ENCODE assay signal across 8 mouse cellular contexts in genomic region chr5:31219911-31220447, GRCm38 (mm10). TPM values are rescaled to one million over a fixed set of nuclear protein-coding genes. Genes with fewer than 3 reads are reported as not detected.
A peak's percentile ranks its signal among the peaks of the same experiment; 100 is the strongest.
DNase-seq lines count a peak whose midpoint lies in the region; ATAC-seq and TF ChIP-seq lines count a peak whose summit lies in the region.

No protein-coding gene starts in this region.

- H3K9me3 ChIP-seq in heart, embryonic 16.5 days (replicated peaks; ENCODE audit: control insufficient read depth, low read length), result no peaks in the 10 kb centered on the region
- no peaks in the 10 kb centered on the region for H3K9me3 ChIP-seq in limb, embryonic 14.5 days (ENCODE audit: control insufficient read depth, low read length)
- no peaks in the 10 kb centered on the region for H3K9me3 ChIP-seq in midbrain, embryonic 14.5 days (ENCODE audit: control insufficient read depth, low read length)

- peak; percentile 64 for DNase-seq in embryo, embryonic 10 days (ENCODE audit: low spot score)
- DNase-seq in embryo, embryonic 9.5 days (ENCODE audit: extremely low spot score), result no peak
- peak; percentile 22 for DNase-seq in limb, embryonic 14.5 days (ENCODE audit: low spot score)
- peak; percentile 68 for DNase-seq in midbrain, embryonic 14.5 days
- no peak for DNase-seq in yolk sac, embryonic 10.5 days (ENCODE audit: low spot score)

- H3K4me3 ChIP-seq in C2C12 (ENCODE audit: insufficient read depth, poor library complexity, severe bottlenecking), result peak overlapping the region; percentile 76
- peak overlapping the region; percentile 76 for H3K4me3 ChIP-seq in cortical plate, adult 2 months (ENCODE audit: insufficient read depth, low read length)
- H3K4me3 ChIP-seq in heart, embryonic 16.5 days (ENCODE audit: low read length), result peak overlapping the region; percentile 87
- peak overlapping the region; percentile 96 for H3K4me3 ChIP-seq in limb, embryonic 14.5 days (replicated peaks; ENCODE audit: low read length)
- H3K4me3 ChIP-seq in midbrain, embryonic 14.5 days (replicated peaks; ENCODE audit: low read depth, low read length), result peak overlapping the region; percentile 63

- 0 out of 2 replicates have a peak, but pooled peaks cover 1% of the 10 kb centered on the region for H3K4me1 ChIP-seq in cortical plate, adult 2 months (ENCODE audit: control insufficient read depth, insufficient read depth, low read length)
- H3K4me1 ChIP-seq in heart, embryonic 16.5 days (ENCODE audit: control insufficient read depth, insufficient read depth, low read length), result peaks cover 20% of the 10 kb centered on the region
- H3K4me1 ChIP-seq in limb, embryonic 14.5 days (ENCODE audit: control insufficient read depth, insufficient read depth, low read length), result peaks cover 8% of the 10 kb centered on the region; the same call in 1 of the 2 replicates
- H3K4me1 ChIP-seq in midbrain, embryonic 14.5 days (ENCODE audit: control insufficient read depth, insufficient read depth, low read length), result no peaks in the 10 kb centered on the region; the same call in 1 of the 2 replicates

- no peak for TF ChIP-seq CTCF in C2C12 (IDR thresholded peaks at IDR 0.05; ENCODE audit: control insufficient read depth, insufficient read depth, insufficient read length)
- no peak for TF ChIP-seq CTCF in cortical plate, adult 2 months (IDR thresholded peaks at IDR 0.05; ENCODE audit: extremely low read depth, insufficient read depth, low read length)

- H3K36me3 ChIP-seq in C2C12 (ENCODE audit: control insufficient read depth, insufficient read depth), result peaks cover 8% of the 10 kb centered on the region
- H3K36me3 ChIP-seq in heart, embryonic 16.5 days (ENCODE audit: control insufficient read depth, insufficient read depth), result no peaks in the 10 kb centered on the region
- H3K36me3 ChIP-seq in limb, embryonic 14.5 days (ENCODE audit: control insufficient read depth, insufficient read depth, low read length), result 0 out of 2 replicates have a peak, but pooled peaks cover 2% of the 10 kb centered on the region
- no peaks in the 10 kb centered on the region for H3K36me3 ChIP-seq in midbrain, embryonic 14.5 days (ENCODE audit: control insufficient read depth, insufficient read depth, low read length)

- peak overlapping the region; percentile 88 for H3K27ac ChIP-seq in cortical plate, adult 2 months (ENCODE audit: insufficient read depth, low read length)
- H3K27ac ChIP-seq in heart, embryonic 16.5 days (ENCODE audit: low read length), result peak overlapping the region; percentile 91
- H3K27ac ChIP-seq in limb, embryonic 14.5 days (replicated peaks; ENCODE audit: low read depth, low read length), result peak overlapping the region; percentile 89
- peak overlapping the region; percentile 93 for H3K27ac ChIP-seq in midbrain, embryonic 14.5 days (replicated peaks; ENCODE audit: low read depth, low read length)

- H3K27me3 ChIP-seq in C2C12 (ENCODE audit: control insufficient read depth, insufficient read depth, insufficient read length), result no peaks in the 10 kb centered on the region
- H3K27me3 ChIP-seq in heart, embryonic 16.5 days (ENCODE audit: control insufficient read depth, insufficient read depth, low read length), result no peaks in the 10 kb centered on the region
- no peaks in the 10 kb centered on the region for H3K27me3 ChIP-seq in limb, embryonic 14.5 days (ENCODE audit: control insufficient read depth, insufficient read depth, low read length)
- no peaks in the 10 kb centered on the region for H3K27me3 ChIP-seq in midbrain, embryonic 14.5 days (ENCODE audit: control insufficient read depth, insufficient read depth, low read length)

- peak overlapping the region; percentile 90 for H3K9ac ChIP-seq in heart, embryonic 16.5 days (ENCODE audit: low read length)
- H3K9ac ChIP-seq in limb, embryonic 14.5 days (ENCODE audit: low read depth, low read length, severe bottlenecking), result peak overlapping the region; percentile 71
- H3K9ac ChIP-seq in midbrain, embryonic 14.5 days (replicated peaks; ENCODE audit: low read length), result peak overlapping the region; percentile 77

- under 1% methylated on average over 38 of the region's 40 CpGs for WGBS in heart, embryonic 16.5 days
- under 1% methylated on average over 15 of the region's 40 CpGs for WGBS in limb, embryonic 14.5 days
- under 1% methylated on average over 40 of the region's 40 CpGs for WGBS in midbrain, embryonic 14.5 days

- ATAC-seq in heart, embryonic 16.5 days (replicated peaks; ENCODE audit: extremely low read depth, insufficient read depth, low FRiP score), result peak; percentile 50
- ATAC-seq in limb, embryonic 14.5 days (ENCODE audit: low FRiP score, low read depth), result peak; percentile 36
- ATAC-seq in midbrain, embryonic 14.5 days (ENCODE audit: low FRiP score, low TSS enrichment), result peak; percentile 66

- H3K79me3 ChIP-seq in C2C12 (ENCODE audit: low read depth), result peaks cover 48% of the 10 kb centered on the region

- peak overlapping the region; percentile 89 for H3ac ChIP-seq in C2C12 (ENCODE audit: control insufficient read depth, insufficient read length, low read depth)

- peaks cover 65% of the 10 kb centered on the region for H3K79me2 ChIP-seq in C2C12 (ENCODE audit: control insufficient read depth, insufficient read depth)

- peak overlapping the region; percentile 71 for H3K4me2 ChIP-seq in heart, embryonic 16.5 days (ENCODE audit: low read depth, low read length)
- H3K4me2 ChIP-seq in limb, embryonic 14.5 days (replicated peaks; ENCODE audit: low read depth, low read length, severe bottlenecking), result peak overlapping the region; percentile 79
- H3K4me2 ChIP-seq in midbrain, embryonic 14.5 days (ENCODE audit: low read length), result peak overlapping the region; percentile 61

- TF ChIP-seq POLR2A in cortical plate, adult 2 months (IDR thresholded peaks at IDR 0.05; ENCODE audit: extremely low read depth, insufficient read depth, low read length), result no peak; the same call in 1 of the 2 replicates
- TF ChIP-seq POLR2A in limb, embryonic 14.5 days (IDR thresholded peaks at IDR 0.05; ENCODE audit: borderline replicate concordance, extremely low read depth, insufficient read depth, insufficient read length), result no peak

TF ChIP-seq in C2C12, 6 proteins besides CTCF, POLR2A, EP300 and RAD21:
- TF ChIP-seq CEBPB (IDR thresholded peaks at IDR 0.05; ENCODE audit: low read depth) (no peak), USF1 (IDR thresholded peaks at IDR 0.05; ENCODE audit: low read depth) (no peak)
TF ChIP-seq in C2C12: peak in this region for 0.

RNA-seq across cellular contexts. Expression of gene Ppm1g, which starts 0.5 kb away (rescaled TPM):
- polyA plus RNA-seq in C2C12 (2012; fragmentation: generic; extraction: Trizol), result 159 TPM
- 79.8 and 82.8 TPM in 2 replicates for polyA plus RNA-seq in cortical plate, adult 2 months (2012; rRNA removed)
- 102 and 103 TPM in 2 replicates for polyA plus RNA-seq in heart, embryonic 16.5 days (2015; fragmentation: Nextera tagmentation; extraction: Ambion mirVana)
- polyA plus RNA-seq in limb, embryonic 14.5 days (2012; rRNA removed), result 91.2 and 118 TPM in 2 replicates
- polyA plus RNA-seq in limb, embryonic 14.5 days (2014; fragmentation: Nextera tagmentation; extraction: Ambion mirVana), result 98.8 and 111 TPM in 2 replicates
- polyA plus RNA-seq in midbrain, embryonic 14.5 days (2014; fragmentation: Nextera tagmentation; extraction: Ambion mirVana), result 162 and 163 TPM in 2 replicates

RNA-seq across cellular contexts. Expression of gene Zfp513, which starts 17.9 kb away (rescaled TPM):
- 20.9 TPM for polyA plus RNA-seq in C2C12 (2012; fragmentation: generic; extraction: Trizol)
- 38.1 and 42.1 TPM in 2 replicates for polyA plus RNA-seq in cortical plate, adult 2 months (2012; rRNA removed)
- 6.2 and 6.5 TPM in 2 replicates for polyA plus RNA-seq in heart, embryonic 16.5 days (2015; fragmentation: Nextera tagmentation; extraction: Ambion mirVana)
- polyA plus RNA-seq in limb, embryonic 14.5 days (2012; rRNA removed), result 58.8 and 77.1 TPM in 2 replicates
- 6.8 and 8.0 TPM in 2 replicates for polyA plus RNA-seq in limb, embryonic 14.5 days (2014; fragmentation: Nextera tagmentation; extraction: Ambion mirVana)
- 8.7 and 8.9 TPM in 2 replicates for polyA plus RNA-seq in midbrain, embryonic 14.5 days (2014; fragmentation: Nextera tagmentation; extraction: Ambion mirVana)

RNA-seq across cellular contexts. Expression of gene Nrbp1, which starts 20.7 kb away (rescaled TPM):
- polyA plus RNA-seq in C2C12 (2012; fragmentation: generic; extraction: Trizol), result 59.1 TPM
- polyA plus RNA-seq in cortical plate, adult 2 months (2012; rRNA removed), result 105 and 108 TPM in 2 replicates
- polyA plus RNA-seq in heart, embryonic 16.5 days (2015; fragmentation: Nextera tagmentation; extraction: Ambion mirVana), result 123 TPM in 2 replicates
- 161 and 181 TPM in 2 replicates for polyA plus RNA-seq in limb, embryonic 14.5 days (2012; rRNA removed)
- 157 and 166 TPM in 2 replicates for polyA plus RNA-seq in limb, embryonic 14.5 days (2014; fragmentation: Nextera tagmentation; extraction: Ambion mirVana)
- polyA plus RNA-seq in midbrain, embryonic 14.5 days (2014; fragmentation: Nextera tagmentation; extraction: Ambion mirVana), result 150 and 153 TPM in 2 replicates

RNA-seq across cellular contexts. Expression of gene Gm9970, which starts 21.1 kb away (rescaled TPM):
- polyA plus RNA-seq in C2C12 (2012; fragmentation: generic; extraction: Trizol), result 0.09 TPM
- not detected in 2 replicates for polyA plus RNA-seq in cortical plate, adult 2 months (2012; rRNA removed)
- polyA plus RNA-seq in heart, embryonic 16.5 days (2015; fragmentation: Nextera tagmentation; extraction: Ambion mirVana), result 0.29 and 0.40 TPM in 2 replicates
- 0.15 TPM in 1 of 2 replicates, not detected in the other for polyA plus RNA-seq in limb, embryonic 14.5 days (2012; rRNA removed)
- polyA plus RNA-seq in limb, embryonic 14.5 days (2014; fragmentation: Nextera tagmentation; extraction: Ambion mirVana), result 0.40 TPM in 1 of 2 replicates, not detected in the other
- 0.72 and 0.74 TPM in 2 replicates for polyA plus RNA-seq in midbrain, embryonic 14.5 days (2014; fragmentation: Nextera tagmentation; extraction: Ambion mirVana)

RNA-seq across cellular contexts. Expression of gene Eif2b4, which starts 26.7 kb away (rescaled TPM):
- polyA plus RNA-seq in C2C12 (2012; fragmentation: generic; extraction: Trizol), result 46.8 TPM
- 62.7 and 66.2 TPM in 2 replicates for polyA plus RNA-seq in cortical plate, adult 2 months (2012; rRNA removed)
- polyA plus RNA-seq in heart, embryonic 16.5 days (2015; fragmentation: Nextera tagmentation; extraction: Ambion mirVana), result 61.4 and 73.3 TPM in 2 replicates
- 46.9 and 49.3 TPM in 2 replicates for polyA plus RNA-seq in limb, embryonic 14.5 days (2012; rRNA removed)
- 67.5 and 68.5 TPM in 2 replicates for polyA plus RNA-seq in limb, embryonic 14.5 days (2014; fragmentation: Nextera tagmentation; extraction: Ambion mirVana)
- polyA plus RNA-seq in midbrain, embryonic 14.5 days (2014; fragmentation: Nextera tagmentation; extraction: Ambion mirVana), result 78.3 and 91.6 TPM in 2 replicates

Comparison
In these comparisons a context has a peak if more than half of its experiments do, and no peak if none do; other contexts are left out.
1. DNase-seq: peak in embryo, embryonic 10 days (single experiment), limb, embryonic 14.5 days (single experiment) and midbrain, embryonic 14.5 days (single experiment); none in embryo, embryonic 9.5 days (single experiment) and yolk sac, embryonic 10.5 days (single experiment).
2. Peak in every context shown above with its lines, with median percentiles within 50 percentile points of each other: H3K4me3 ChIP-seq, H3K27ac ChIP-seq, ATAC-seq, H3K4me2 ChIP-seq and H3K9ac ChIP-seq.